Mouse (Mus musculus): ENCODE results near the gene Map2k5.
A peak's percentile ranks its signal among the peaks of the same experiment; 100 is the strongest.

The Map2k5 gene

GRCm38 (mm10) chr9:63250841-63251626, 126.7 kb downstream of the Map2k5 start:
- no peak for DNase-seq

GRCm38 (mm10) chr9:63248095-63248787, 129.5 kb downstream of the Map2k5 start:
- DNase-seq, result no peak

GRCm38 (mm10) chr9:63246568-63247169, 131.0 kb downstream of the Map2k5 start:
- peak; percentile 4 for DNase-seq

GRCm38 (mm10) chr9:63241961-63242360, 135.7 kb downstream of the Map2k5 start:
- no peak for DNase-seq

GRCm38 (mm10) chr9:63241241-63241640, 136.5 kb downstream of the Map2k5 start:
- no peak for DNase-seq

GRCm38 (mm10) chr9:63234356-63234755, 143.3 kb downstream of the Map2k5 start:
- no peak for DNase-seq

- no peak for DNase-seq
Observed at GRCm38 (mm10) chr9:63230289-63230688, 147.4 kb downstream of the Map2k5 start.

- DNase-seq, result no peak
Observed at GRCm38 (mm10) chr9:63229124-63229523, 148.6 kb downstream of the Map2k5 start.

- DNase-seq, result no peak
Observed at GRCm38 (mm10) chr9:63222161-63222560, 155.5 kb downstream of the Map2k5 start.

GRCm38 (mm10) chr9:63219851-63220250, 157.9 kb downstream of the Map2k5 start:
- DNase-seq, result no peak

- DNase-seq, result no peak
Observed at GRCm38 (mm10) chr9:63215031-63215430, 162.7 kb downstream of the Map2k5 start.

GRCm38 (mm10) chr9:63206769-63207276, 170.9 kb downstream of the Map2k5 start:
- no peak for DNase-seq

GRCm38 (mm10) chr9:63203461-63203860, 174.2 kb downstream of the Map2k5 start:
- no peak for DNase-seq

GRCm38 (mm10) chr9:63201376-63202323, 176.1 kb downstream of the Map2k5 start:
- no peak for DNase-seq

- no peak for DNase-seq
Observed at GRCm38 (mm10) chr9:63197252-63197651, 180.4 kb downstream of the Map2k5 start.

GRCm38 (mm10) chr9:63196114-63196682, 181.5 kb downstream of the Map2k5 start:
- DNase-seq, result no peak

GRCm38 (mm10) chr9:63195523-63195922, 182.2 kb downstream of the Map2k5 start:
- no peak for DNase-seq

GRCm38 (mm10) chr9:63194791-63195190, 182.9 kb downstream of the Map2k5 start:
- DNase-seq, result no peak

GRCm38 (mm10) chr9:63192809-63193208, 184.9 kb downstream of the Map2k5 start:
- DNase-seq, result no peak

- DNase-seq, result no peak
Observed at GRCm38 (mm10) chr9:63187310-63187709, 190.4 kb downstream of the Map2k5 start.

- no peak for DNase-seq
Observed at GRCm38 (mm10) chr9:63185249-63185648, 192.5 kb downstream of the Map2k5 start.

- no peak for DNase-seq
Observed at GRCm38 (mm10) chr9:63183864-63184263, 193.8 kb downstream of the Map2k5 start.
